ENCODE assay signal across 9 mouse cellular contexts in genomic region chr2:91096524-91096923, GRCm38 (mm10). TPM values are rescaled to one million over a fixed set of nuclear protein-coding genes. Genes with fewer than 3 reads are reported as not detected.
DNase-seq lines count a peak whose midpoint lies in the region; ATAC-seq and TF ChIP-seq lines count a peak whose summit lies in the region.
"Had no signal": no experiment of that assay in that cellular context is flagged by ENCODE, and none has a peak within 500 bp of the region (broad histone marks: within the 10 kb centered on the region; RNA-seq: fewer than 3 reads in every experiment).

No protein-coding gene starts in this region.

- H3K36me3 ChIP-seq in midbrain, embryonic 16.5 days (ENCODE audit: control insufficient read depth, insufficient read depth, low read length) = no peaks in the 10 kb centered on the region

- ATAC-seq in granulocyte monocyte progenitor cell, adult 5-6 weeks (replicated peaks; ENCODE audit: poor library complexity, severe bottlenecking) = peak; percentile 80
- no peak for ATAC-seq in midbrain, embryonic 16.5 days

- H3K9ac ChIP-seq in midbrain, embryonic 16.5 days (ENCODE audit: low read depth, low read length) = no peak overlapping the region

- no peaks in the 10 kb centered on the region for H3K27me3 ChIP-seq in midbrain, embryonic 16.5 days (ENCODE audit: control insufficient read depth, insufficient read depth, low read depth, low read length)

- TF ChIP-seq CTCF in gastrocnemius, adult 2 months (IDR thresholded peaks at IDR 0.05) = no peak

- 79% methylated on average over 14 of the region's 14 CpGs for WGBS in midbrain, embryonic 16.5 days

- H3K4me1 ChIP-seq in midbrain, embryonic 16.5 days (ENCODE audit: control insufficient read depth, insufficient read depth, low read length) = no peaks in the 10 kb centered on the region

- peak overlapping the region; percentile 59 for H3K27ac ChIP-seq in gastrocnemius, adult 2 months
- no peak overlapping the region for H3K27ac ChIP-seq in midbrain, embryonic 16.5 days (ENCODE audit: low read length)

- H3K4me3 ChIP-seq in gastrocnemius, adult 2 months = peak overlapping the region; percentile 56
- H3K4me3 ChIP-seq in midbrain, embryonic 16.5 days (ENCODE audit: low read depth, low read length) = no peak overlapping the region

- intact Hi-C loops in gastrocnemius, adult 2 months (cut with DNase I) = no loop called here

- H3K4me2 ChIP-seq in midbrain, embryonic 16.5 days (ENCODE audit: low read length) = no peak overlapping the region

- no peaks in the 10 kb centered on the region for H3K9me3 ChIP-seq in midbrain, embryonic 16.5 days (replicated peaks; ENCODE audit: control insufficient read depth, low read length, poor library complexity, severe bottlenecking)

- peak; percentile 47 for DNase-seq in gastrocnemius, adult 2 months
- no peak for DNase-seq in gastrocnemius, adult 18-20 months (ENCODE audit: low spot score)
- peak; percentile 92 for DNase-seq in 416B (ENCODE audit: low read depth)
- peak; percentile 76 for DNase-seq in lung, postnatal 36 days
- DNase-seq in gastrocnemius, adult 8-10 months (ENCODE audit: low spot score in 2 of 2) = no peak
- DNase-seq in adrenal gland, adult 18-20 months (ENCODE audit: low spot score in 2 of 2) = no peak
- DNase-seq: cerebellum, adult 8-10 months had no signal

RNA-seq across cellular contexts. Expression of gene Spi1, which starts 14.3 kb away (rescaled TPM):
- total RNA-seq in gastrocnemius, adult 2 months (2021) = 1 to 10 TPM in 1 of 2 experiments, under 1 TPM in 1; 0.87 to 1.2 TPM
- total RNA-seq in gastrocnemius, adult 18-20 months (2021) = 1 to 10 TPM in 1 of 2 experiments, under 1 TPM in 1; 0.43 to 1.1 TPM
- 208 and 244 TPM in 2 replicates for total RNA-seq in granulocyte monocyte progenitor cell, adult 5-6 weeks (2014; fragmentation: Nextera tagmentation)
- 114 and 139 TPM in 2 replicates for total RNA-seq in granulocyte monocyte progenitor cell, adult 5-6 weeks (2017)
- 2.1 and 2.8 TPM in 2 replicates for polyA plus RNA-seq in midbrain, embryonic 16.5 days (2015; fragmentation: Nextera tagmentation; extraction: Ambion mirVana)
- total RNA-seq in gastrocnemius, adult 8-10 months (2022) = under 1 TPM in 3 of 4 experiments, not detected in 1; 0.40 to 0.56 (median 0.44) TPM
- total RNA-seq in adrenal gland, adult 18-20 months (2021) = 1 to 10 TPM; 5.3 to 9.9 TPM

RNA-seq across cellular contexts. Expression of gene Mybpc3, which starts 21.4 kb away (rescaled TPM):
- total RNA-seq in gastrocnemius, adult 2 months (2021) = under 1 TPM in 1 of 2 experiments, not detected in 1; 0.06 TPM
- not detected for total RNA-seq in gastrocnemius, adult 18-20 months (2021)
- total RNA-seq in granulocyte monocyte progenitor cell, adult 5-6 weeks (2014; fragmentation: Nextera tagmentation) = 1.5 TPM in 1 of 2 replicates, not detected in the other
- 0.62 TPM in 1 of 2 replicates, not detected in the other for total RNA-seq in granulocyte monocyte progenitor cell, adult 5-6 weeks (2017)
- 0.04 TPM in 1 of 2 replicates, not detected in the other for polyA plus RNA-seq in midbrain, embryonic 16.5 days (2015; fragmentation: Nextera tagmentation; extraction: Ambion mirVana)
- total RNA-seq in gastrocnemius, adult 8-10 months (2022) = under 1 TPM; 0.29 to 0.36 (median 0.31) TPM
- total RNA-seq in adrenal gland, adult 18-20 months (2021) = under 1 TPM; 0.07 to 0.19 TPM

RNA-seq across cellular contexts. Expression of gene Slc39a13, which starts 26.3 kb away (rescaled TPM):
- total RNA-seq in gastrocnemius, adult 2 months (2021) = 10 to 100 TPM; 18.7 to 22.0 TPM
- total RNA-seq in gastrocnemius, adult 18-20 months (2021) = 10 to 100 TPM; 16.9 to 19.9 TPM
- total RNA-seq in granulocyte monocyte progenitor cell, adult 5-6 weeks (2014; fragmentation: Nextera tagmentation) = 10.0 and 35.1 TPM in 2 replicates
- 4.8 and 9.4 TPM in 2 replicates for total RNA-seq in granulocyte monocyte progenitor cell, adult 5-6 weeks (2017)
- 30.4 and 35.0 TPM in 2 replicates for polyA plus RNA-seq in midbrain, embryonic 16.5 days (2015; fragmentation: Nextera tagmentation; extraction: Ambion mirVana)
- 10 to 100 TPM; 19.9 to 21.4 (median 20.9) TPM for total RNA-seq in gastrocnemius, adult 8-10 months (2022)
- total RNA-seq in adrenal gland, adult 18-20 months (2021) = 10 to 100 TPM; 25.1 to 30.4 TPM

RNA-seq across cellular contexts. Expression of gene Psmc3, which starts 42.7 kb away (rescaled TPM):
- total RNA-seq in gastrocnemius, adult 2 months (2021) = 100 to 1,000 TPM; 226 to 256 TPM
- 100 to 1,000 TPM; 249 to 273 TPM for total RNA-seq in gastrocnemius, adult 18-20 months (2021)
- 155 and 159 TPM in 2 replicates for total RNA-seq in granulocyte monocyte progenitor cell, adult 5-6 weeks (2014; fragmentation: Nextera tagmentation)
- 282 TPM in 2 replicates for total RNA-seq in granulocyte monocyte progenitor cell, adult 5-6 weeks (2017)
- polyA plus RNA-seq in midbrain, embryonic 16.5 days (2015; fragmentation: Nextera tagmentation; extraction: Ambion mirVana) = 226 and 247 TPM in 2 replicates
- 100 to 1,000 TPM; 199 to 280 (median 234) TPM for total RNA-seq in gastrocnemius, adult 8-10 months (2022)
- total RNA-seq in adrenal gland, adult 18-20 months (2021) = 100 to 1,000 TPM; 197 to 212 TPM

Comparison
In these comparisons a context has a peak if more than half of its experiments do, and no peak if none do; other contexts are left out.
1. DNase-seq: peak in gastrocnemius, adult 2 months (single experiment), 416B (single experiment) and lung, postnatal 36 days (single experiment); none in gastrocnemius, adult 18-20 months (single experiment), gastrocnemius, adult 8-10 months (0 of 2) and adrenal gland, adult 18-20 months (0 of 2).
2. RNA of gene Spi1, which starts 14.3 kb away (total RNA-seq): 114 to 244 TPM in granulocyte monocyte progenitor cell, adult 5-6 weeks; 5.3 to 9.9 TPM in adrenal gland, adult 18-20 months, 0.87 to 1.2 TPM in gastrocnemius, adult 2 months, 0.43 to 1.1 TPM in gastrocnemius, adult 18-20 months and 0.40 to 0.56 TPM in gastrocnemius, adult 8-10 months; every median in the first group is over 10 times any median in the second.